Mouse (Mus musculus) stomach, postnatal 0 days (tissue): ENCODE results near the gene Babam2.

Experiments used
- CTCF ChIP-seq: IDR thresholded peaks from 2 replicates; pipeline ENCODE4 v1.5.1; 2016; ENCODE audit warnings: antibody characterized with exemption, low read depth, mild to moderate bottlenecking, moderate library complexity
- EP300 ChIP-seq: optimal IDR thresholded peaks from 2 replicates; pipeline ENCODE3; 2016; ENCODE audit warnings: antibody characterized with exemption

GRCm38 (mm10) chr5:31750955-31751354 is 53.5 kb downstream of the Babam2 start:
- TF ChIP-seq CTCF (no peak), EP300 (no peak)
